Mouse (Mus musculus): Measurements from ENCODE around the gene Troap.

Gene Troap

DNA sequence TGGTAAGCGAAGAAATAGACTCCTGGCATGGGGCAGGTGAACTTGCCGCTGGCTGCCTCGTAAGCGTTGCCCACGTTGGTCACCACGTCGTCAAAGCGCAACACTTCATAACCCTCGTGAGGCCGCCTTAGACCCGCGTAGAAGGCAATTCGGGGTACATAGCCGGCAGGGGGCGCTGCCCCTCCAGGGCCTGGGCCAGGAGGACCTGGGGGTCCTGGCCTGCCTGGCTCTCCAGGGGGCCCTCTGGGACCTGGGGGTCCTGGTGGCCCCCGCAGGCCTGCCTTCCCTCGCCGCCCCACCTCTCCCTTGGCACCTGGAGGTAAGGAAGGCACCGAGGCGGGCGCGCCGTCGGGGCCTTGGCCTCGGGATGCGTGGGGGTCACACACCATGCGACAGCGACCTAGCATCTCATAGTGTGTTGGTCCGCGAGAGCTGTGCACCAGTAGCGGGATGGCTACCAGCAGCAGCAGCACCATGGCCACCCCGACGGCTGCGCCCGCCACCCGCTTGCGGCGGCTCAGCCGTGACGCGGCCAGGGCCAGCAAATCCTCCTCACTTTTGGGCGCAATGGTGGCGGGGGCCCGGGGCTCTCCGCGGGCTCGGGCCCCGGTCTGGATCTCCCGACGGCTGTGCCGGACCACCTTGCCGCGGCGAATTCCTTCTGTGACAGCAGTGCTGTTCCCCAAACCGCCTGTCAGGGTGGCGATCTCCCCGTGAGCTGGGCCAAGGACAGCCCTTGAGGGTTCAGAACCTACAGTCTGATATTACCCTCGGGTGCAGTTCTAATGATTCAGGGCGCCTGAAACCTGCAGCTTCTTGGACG lies 13.1 kb downstream of the Troap start, which contains the start of gene C1ql4:
Gene C1ql4 (minus strand): TSS at position 565 of the 823 bp plus-strand sequence.
- no peak for DNase-seq

DNA sequence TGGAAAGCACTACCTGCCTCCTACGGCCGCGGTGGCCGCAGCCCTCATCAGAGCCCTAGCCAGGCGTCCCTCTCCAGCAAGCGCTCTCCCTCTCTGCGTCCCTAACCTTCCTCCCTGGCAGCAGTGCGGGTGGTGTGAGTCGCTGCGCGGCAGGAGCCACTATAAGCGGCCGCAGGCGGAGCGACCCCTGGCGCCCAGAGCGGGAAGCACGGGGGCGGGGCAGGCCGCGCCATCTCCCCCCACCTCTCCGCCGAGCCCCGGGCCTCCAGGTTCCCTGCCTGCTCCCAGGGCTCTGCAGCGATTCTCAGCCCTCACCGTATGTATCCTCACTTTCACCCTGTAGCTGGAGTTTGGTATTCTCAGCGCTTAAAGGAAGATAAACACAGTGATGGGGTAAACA lies 13.9 kb downstream of the Troap start:
- DNase-seq = peak; percentile 97

DNA sequence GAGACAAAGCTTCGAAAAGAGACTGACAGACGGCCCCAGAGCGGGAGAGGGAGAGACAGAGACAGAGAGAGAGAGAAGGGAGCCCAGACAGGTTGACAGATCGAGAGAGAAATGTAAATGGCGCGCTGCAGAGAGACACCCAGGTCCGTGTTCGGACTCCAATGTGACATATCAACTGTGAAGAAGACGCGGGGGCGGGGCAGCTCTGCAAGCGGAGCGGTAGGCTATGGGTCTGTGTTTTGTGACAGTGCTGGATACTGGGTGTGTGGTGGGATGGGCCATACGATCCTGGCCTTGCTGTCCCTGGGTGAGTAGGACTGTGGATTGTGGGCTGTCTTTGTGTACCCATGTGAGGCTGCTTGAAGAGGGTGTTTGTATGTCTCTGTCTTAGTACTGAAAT lies 14.7 kb downstream of the Troap start:
- DNase-seq = peak; percentile 90

DNA sequence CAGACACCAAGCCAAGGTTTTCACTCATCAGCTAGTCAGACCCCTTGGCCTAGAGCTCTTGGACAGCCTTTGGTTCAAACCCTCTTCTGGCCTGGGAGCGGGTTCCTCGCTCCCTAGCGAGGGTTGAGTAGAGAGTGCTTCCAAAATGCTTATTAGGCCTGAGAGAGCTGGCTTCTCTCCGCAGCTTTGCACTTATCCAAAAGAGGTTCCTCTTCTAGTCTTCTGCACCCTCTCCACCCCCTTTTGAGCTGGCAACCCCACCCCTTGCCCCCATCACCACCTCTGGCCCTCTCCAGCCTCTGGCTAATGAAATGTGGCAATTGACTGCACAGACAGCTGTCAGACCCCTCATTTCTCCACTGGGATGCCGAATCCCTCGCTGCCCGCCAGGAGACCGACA lies 18.5 kb downstream of the Troap start, which contains the start of gene Dnajc22:
Gene Dnajc22 (plus strand): TSS at position 301 of the 400 bp plus-strand sequence.
- DNase-seq = no peak

DNA sequence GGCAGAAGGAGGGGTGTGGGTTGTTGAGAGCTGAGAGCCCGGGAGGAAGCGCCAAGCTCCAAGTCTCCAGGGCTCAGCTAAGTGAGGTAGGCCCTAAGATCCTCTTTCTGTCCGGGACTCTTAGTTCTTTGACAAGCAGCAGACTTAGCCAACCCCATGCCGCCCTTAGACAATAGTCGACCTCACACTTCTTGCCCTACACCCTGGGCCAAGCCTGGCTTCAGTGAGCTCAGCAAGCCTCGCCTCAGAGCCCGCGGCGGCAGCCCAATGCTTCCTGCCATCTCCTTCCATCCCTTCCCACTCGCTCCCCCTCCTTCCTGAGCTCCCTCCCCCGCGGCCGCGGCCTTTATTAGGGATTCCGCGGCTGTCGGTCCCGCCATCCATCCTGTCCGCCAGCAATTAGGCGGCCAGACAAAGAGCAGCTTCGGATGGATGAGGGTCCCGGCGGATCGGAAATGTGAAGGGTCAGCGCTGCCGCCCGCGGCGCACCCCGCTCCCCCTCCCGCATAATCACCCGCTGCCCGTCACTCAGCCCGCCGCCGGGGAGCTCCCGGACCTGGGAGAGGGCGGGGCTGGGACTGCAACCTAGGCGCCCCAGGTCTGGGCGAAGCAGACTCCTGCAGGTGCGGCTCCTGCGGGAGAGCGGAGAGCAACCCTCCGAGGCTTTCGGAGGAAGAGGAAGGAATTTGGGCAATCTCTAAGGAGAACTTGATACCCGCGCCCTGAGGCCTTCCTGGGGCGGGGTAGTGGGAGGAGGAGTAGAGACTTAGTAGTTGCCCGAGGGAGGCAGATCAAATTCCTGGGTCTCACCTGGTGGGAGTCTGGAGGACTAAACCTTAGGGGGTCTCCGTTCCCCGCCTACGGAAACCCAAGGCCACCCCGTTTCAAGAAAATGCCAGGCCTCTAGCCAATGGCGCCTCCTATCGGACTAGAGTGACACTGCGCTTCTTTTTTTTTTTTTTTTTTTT lies 19.2 kb downstream of the Troap start:
- peak; percentile 97 for DNase-seq

DNA sequence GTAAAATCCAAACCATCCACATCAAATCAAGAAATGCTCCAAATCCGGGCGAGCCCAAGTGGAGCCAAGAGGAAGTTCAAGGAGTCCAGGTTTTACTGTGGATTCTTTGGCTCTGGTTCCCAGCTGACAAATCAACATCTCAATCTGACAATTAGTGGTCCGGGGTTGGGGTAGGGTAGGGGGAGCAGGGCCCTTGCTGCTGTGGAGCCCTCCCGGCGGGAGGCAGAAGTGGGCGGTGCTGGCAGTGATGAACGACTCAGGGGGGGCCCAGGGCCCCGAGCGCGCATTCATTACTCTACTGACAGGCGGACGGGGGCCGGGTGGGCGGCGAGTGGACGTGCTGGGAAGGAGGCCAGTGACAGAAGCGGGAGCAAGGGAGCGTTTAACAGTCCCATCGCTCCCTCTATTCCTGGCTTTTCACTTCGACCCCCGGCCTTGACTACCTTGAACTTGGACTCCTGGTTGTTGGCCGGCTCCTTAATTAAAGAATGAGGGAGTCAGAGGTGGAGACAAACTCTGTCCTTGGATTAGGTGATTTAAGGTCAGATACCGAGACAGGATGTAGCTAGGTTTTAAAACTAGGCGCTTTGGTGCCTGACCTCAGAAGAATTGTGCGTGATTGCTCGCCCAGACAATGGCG lies 20.4 kb downstream of the Troap start:
- no peak for DNase-seq

DNA sequence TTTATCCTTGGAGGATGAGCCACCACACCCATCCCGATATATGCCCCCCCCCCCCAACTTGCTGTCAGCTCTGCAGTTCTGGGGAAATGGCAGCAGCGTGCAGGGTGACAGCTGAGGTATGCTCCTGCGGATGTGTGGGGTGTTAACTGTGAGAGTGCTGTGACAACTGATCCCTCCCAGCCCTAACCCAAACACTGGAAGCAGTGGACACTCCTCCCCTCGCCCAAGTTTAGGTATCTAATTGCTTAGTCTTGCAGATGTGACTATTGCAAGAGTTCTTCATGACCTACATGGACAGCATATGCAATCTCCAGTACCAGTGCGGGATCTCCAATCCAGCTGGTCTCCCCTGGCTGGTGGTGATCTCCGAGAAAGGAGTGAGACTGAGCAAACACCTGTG lies 21.0 kb downstream of the Troap start:
- no peak for DNase-seq

DNA sequence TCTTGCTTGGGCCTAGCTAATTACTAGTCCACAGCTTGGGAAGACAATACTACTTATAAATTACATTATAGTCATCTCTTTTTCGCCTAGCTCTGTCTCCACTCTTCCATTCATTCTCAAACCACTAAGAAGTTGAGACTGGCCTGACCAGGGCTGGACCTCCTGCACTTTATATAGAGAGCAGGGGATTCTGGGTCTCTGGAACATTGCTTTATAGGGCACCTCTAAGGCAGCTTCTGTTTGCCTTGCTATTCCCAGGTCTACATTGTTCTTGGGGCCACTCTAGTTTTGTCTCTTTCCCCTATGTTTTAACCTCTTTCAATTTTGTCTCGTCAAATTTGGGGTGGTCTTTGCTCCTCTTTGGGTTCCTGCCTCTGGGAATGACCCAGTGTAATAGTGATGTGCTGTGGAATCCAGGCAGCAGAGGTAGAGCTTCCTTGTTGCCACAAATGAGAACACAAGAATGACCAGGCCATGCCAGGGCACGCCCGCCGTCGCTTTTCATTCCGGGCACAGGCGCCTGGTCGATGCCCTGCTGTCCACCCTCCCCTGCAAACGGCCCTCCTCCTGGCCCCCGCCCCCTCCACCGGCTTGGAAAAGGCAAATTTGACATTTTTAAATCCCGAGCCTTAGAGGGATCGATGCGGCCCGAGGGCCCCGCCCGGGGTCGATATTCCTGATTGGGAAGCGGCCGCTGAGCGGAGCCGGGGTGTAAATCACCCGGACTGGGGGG lies 21.9 kb downstream of the Troap start:
- no peak for DNase-seq

DNA sequence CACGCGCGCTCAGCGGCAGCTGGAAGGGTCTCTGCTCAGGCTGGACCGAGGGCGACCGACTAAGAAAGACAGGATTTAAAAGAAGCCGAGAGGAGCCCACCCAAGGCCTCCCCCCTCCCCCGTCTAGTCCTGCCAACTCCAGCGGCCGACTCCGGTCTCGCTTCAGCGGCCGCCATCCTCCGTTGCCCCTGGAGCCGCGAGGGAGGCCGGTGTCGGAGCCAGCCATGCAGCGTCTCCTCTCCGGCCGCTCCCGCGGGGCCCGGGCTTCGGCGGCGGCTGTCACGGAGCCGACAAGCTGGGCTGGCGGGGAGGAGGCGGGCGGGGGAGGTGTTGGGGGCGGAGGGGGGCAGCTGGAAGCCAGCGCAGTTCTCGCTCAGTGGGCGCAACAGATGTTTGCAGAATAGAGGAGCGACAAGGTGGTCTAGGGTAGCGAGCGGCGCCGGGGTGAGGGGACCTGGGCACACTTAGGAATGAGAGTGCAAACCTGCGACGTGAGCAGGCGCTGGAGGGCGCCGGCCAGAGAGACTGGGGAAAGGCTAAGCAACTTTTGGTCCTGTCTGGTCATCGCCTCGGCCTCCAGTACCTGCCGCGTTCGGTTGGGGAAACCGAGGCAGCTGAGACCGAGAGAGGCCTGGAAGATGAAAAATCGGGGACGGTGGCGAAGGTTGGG lies 22.6 kb downstream of the Troap start:
- peak; percentile 89 for DNase-seq

DNA sequence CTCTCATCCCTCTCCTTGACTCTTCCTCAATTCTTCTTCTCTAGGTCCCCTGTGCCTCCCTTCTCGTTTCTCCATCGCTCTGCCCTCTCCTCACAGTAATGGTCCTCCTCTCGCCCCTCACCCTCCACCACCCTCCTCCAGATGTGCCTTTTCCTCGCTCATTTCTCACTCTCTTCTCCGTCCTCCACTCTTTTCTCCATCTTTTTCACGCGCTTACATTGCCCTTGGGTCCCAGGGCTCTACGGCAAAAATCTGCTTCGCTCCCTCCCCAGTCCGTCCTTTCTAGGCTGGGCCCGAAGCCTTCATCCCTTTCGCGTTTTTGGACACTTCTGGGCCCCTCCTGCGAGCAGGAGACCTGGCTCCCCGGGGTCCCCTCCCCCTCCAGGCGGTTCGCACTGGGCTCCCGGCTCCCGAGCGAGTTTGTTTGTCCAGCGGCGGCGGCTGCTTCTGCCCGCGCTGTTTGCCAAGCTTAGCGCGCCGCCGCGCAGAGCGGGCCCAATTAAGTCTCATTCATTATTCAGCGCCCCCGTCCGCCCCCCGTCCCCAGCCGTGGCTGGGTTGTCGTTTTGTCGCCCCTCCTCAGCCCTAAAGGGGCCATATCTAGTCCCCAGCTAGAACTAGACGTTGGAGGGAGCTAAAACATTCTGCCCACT lies 23.6 kb downstream of the Troap start:
- peak; percentile 88 for DNase-seq

DNA sequence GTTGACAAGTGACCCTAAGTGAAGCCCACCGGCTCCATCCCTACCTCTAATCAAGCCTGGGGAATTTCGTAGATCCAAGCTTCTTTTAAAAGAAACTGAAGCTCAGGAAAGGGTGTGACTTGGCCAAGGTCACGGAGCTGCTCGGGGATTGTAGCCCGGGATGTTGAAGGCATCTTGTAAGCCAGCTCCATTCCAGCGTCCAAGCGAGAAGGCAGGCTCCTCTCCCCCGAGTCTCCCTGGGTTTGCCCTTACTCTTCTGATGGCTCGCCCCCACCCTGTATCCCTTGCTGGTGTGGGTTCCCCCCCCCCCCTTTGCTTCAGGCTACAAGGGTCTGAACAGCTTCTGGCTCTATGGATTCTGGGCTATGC lies 24.1 kb downstream of the Troap start:
- DNase-seq = peak; percentile 86

DNA sequence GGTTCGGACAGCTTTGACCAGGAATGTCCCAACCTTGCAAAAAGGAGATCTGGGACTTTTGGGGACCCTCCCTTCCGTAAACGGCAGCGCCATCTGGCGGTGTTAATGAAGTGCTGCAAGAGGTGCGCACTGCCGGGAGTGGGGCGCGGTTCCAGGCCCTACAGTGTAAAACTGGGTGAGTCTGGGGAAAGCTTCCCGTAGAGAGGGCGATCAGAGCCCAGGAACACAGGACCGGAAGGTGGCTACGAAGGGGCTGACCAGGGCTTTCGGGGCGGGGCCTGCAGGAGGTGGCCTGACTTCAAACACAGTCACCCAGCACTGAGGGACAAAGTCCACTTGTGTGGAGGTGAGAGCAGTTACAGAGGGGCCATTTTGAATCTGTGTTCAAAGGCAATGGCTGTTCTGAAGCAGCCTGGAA lies 24.8 kb downstream of the Troap start:
- DNase-seq = peak; percentile 89

DNA sequence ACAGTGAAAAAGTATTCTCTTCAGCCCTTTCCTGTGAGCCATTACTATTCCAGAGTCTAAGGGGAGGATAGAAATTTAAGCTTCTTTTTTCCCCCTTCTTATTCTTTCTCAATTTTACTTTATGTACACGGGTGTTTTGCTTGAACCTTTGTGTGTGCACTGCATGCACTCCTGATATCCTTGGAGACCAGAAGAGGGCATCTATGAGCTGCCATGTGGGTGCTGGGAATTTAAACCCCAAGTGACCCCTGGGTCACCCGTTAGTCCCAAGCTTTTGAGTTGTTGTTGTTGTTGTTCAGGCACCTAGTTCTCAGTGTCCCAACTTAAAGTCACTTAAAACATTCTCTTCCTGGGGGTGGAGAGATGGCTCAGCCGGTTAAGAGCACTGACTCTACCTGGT lies 25.6 kb downstream of the Troap start:
- DNase-seq = no peak

DNA sequence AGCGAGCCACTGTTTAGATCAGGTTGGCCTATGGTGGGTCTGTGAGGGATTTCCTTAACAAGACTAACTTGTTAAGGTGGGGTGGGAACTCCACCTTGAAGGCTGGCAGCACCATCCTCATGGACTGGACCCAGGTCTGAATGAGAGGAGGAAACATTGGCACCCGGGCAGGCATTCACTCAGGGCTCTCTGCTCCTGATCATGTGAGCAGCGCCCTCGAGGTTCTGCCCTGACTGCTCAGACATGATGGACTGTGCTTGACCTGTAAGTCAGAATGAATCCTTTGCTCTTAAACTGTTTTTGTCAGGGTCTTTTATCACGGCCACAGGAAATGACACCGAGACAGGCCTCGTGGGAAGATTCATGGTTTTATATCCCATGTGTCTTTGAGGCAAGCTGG lies 30.9 kb downstream of the Troap start:
- no peak for DNase-seq

DNA sequence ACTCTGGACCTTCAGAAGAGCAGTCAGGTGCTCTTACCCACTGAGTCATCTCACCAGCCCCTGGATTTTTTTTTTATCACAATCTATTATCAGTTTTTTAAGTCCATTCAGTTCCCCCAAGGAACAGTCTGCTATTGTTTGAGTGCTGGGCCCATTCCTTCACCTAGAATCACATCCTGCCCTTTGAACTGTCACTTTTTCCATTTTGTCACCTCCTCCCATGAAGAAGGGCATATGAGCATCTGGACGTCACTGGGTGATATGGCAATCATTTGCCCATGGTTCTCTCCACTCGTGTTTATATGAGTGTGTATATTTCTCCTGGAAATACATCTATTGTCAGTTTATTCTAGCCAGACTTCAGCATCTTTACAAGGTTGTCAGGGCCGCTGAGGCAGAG lies 33.5 kb downstream of the Troap start:
- no peak for DNase-seq

DNA sequence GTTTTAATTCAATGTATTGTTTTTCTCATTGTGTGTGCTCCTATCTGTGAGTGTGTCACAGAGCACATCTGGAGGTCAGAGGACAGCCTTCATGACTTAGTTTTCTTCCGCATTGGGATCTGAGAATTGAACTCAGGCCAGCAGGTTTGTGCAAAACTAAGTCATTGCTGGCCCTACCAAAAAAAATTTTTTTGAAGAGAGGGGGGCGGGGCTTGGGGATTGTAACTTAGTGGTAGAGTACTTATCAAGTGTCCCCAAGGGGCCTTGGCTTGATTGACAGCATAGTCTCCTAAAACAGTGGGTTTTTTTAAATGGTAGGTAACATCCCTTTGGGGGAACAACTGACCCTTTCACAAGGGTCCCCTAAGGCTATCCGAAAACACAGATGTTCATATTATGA lies 36.8 kb downstream of the Troap start:
- DNase-seq = no peak

DNA sequence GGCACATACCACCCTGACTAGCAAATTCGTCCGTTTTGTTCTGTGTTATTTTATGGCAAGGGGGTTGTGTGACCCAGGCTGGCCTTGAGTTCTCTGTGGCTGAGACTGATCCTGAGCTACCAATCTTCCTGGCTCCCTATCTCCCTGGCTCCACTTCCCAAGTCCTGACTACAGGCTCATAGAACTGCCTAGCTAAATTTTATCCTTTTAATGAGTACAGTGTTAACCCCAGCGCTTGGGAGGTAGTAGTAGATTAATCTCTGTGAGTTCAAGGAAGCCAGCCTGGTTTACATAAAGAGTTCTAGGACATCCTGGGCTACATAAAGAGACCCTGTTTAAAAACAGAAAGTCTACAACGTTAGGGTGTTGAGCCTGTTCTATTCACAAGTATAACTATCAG lies 37.4 kb downstream of the Troap start:
- no peak for DNase-seq

DNA sequence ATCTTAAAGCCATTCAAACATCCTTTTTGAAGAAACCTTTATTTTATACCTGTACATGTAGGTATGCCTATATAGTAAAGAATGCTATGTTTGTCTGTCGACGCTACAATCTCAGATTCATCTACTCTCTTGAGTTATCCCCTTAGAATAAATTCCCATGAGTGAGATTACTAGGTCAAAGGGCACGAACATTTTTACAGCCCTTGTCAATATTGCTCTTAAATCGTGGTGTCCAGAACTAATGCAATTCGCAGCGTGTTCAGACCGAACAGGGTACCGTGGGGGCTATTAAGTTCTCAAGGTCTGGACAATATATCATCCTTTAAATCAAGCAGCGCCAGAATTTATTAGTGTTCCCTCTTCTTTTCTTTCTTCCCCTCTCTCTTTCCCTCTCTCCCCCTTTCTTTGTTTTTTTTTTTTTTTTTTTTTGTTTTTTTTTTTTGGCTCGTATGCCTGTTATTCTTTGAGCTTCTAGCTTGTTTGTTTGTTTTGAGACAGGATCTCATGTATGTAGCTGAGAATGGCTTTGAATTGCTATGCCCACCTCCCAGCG lies 38.5 kb downstream of the Troap start:
- no peak for DNase-seq

DNA sequence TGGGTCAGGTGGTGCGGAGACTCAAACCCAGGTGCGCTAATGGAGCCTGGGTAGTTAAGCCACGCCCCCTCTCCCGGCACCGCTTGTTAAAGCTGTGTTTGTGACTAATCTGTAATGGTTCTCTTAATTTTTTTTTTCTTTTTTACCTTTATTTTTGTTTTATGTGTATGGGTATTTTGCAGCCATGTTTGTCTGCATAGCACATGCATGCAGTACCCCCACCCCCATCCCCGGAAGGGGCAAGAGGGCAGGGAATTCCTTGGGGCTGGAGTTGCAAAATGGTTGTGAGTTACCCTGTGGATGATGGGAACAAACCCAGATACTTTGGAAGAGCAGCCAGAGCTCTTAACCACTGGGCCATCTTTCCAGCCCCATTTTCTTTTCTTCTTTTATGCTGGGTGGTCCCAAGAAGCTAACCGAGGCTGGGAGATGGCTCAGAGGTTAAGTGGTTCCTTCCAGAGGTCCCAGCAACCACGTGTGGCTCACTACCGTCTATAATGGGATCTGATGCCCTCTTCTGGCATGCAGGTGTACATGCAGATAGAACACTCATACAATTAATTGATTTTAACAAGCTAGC lies 39.1 kb downstream of the Troap start:
- DNase-seq = peak; percentile 83

DNA sequence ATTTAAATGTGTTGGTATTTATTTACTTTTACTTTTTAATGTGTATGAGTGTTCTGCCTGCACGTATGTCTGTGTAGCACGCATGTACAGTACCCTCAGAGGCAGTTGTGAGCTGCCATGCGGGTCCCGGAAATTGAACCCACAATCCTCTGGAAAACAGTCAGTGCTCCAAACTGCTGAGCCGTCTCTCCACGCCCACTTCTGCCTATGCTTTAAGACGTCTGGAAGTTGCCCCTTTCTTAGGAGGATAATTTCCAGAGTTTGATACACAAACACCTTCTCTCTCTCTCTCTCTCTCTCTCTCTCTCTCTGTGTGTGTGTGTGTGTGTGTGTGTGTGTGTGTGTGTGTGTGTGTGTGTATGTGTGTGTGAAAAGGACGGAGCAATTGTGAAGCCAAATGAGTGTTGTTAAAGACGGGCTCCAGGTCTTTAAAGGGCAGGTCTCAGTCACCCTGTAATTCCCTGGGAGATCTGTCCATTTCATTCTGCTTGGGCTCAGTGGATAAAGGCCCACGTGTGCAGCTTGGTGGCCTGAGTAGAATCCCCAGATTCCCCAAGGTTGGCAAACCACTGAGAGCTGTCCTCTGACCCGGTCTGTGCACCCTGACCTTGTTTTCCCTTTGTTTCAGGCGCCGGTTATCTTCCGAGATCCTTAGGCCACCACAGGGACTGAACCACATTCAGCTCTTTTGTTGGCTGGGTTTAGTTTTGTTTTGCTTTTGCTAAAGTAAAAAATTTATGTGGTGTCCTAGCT lies 40.1 kb downstream of the Troap start:
- no peak for DNase-seq

All from heart, adult 11 months (tissue).